Mouse (Mus musculus): ENCODE measurements around the gene Pgpep1l.

Gene Pgpep1l

GRCm38 (mm10) chr7:68211883-68212282 is 52.1 kb downstream of the Pgpep1l start:
- DNase-seq: no peak

- DNase-seq: no peak
Observed at GRCm38 (mm10) chr7:68210417-68210816, 53.6 kb downstream of the Pgpep1l start.

- no peak for DNase-seq
Observed at GRCm38 (mm10) chr7:68209039-68209438, 55.0 kb downstream of the Pgpep1l start.

- DNase-seq: no peak
Observed at GRCm38 (mm10) chr7:68205776-68206427, 58.1 kb downstream of the Pgpep1l start.

- no peak for DNase-seq
Observed at GRCm38 (mm10) chr7:68199609-68200008, 64.4 kb downstream of the Pgpep1l start.

- peak; percentile 33 for DNase-seq
Observed at GRCm38 (mm10) chr7:68193958-68194695, 69.9 kb downstream of the Pgpep1l start.

- no peak for DNase-seq
Observed at GRCm38 (mm10) chr7:68189691-68190456, 74.2 kb downstream of the Pgpep1l start.

GRCm38 (mm10) chr7:68189211-68189610 is 74.8 kb downstream of the Pgpep1l start:
- DNase-seq: no peak

Data from kidney, postnatal 10 days (tissue).